Mouse (Mus musculus) hindbrain, embryonic 16.5 days (tissue): ENCODE measurements around the gene Apod. TPM values are rescaled to one million over a fixed set of nuclear protein-coding genes. Genes with fewer than 3 reads are reported as not detected.

Source experiments
- ATAC-seq: fragments of 200-750 bp; cut with Nextera tagmentation; 2 replicates; pipeline ENCODE4 v1.8.0; 2017; ENCODE audit warnings: moderate TSS enrichment, moderate library complexity
- H3K27ac ChIP-seq: fragments of 300-500 bp; sonication (generic); 2 replicates; pipeline ENCODE4 v1.5.1; 2014; ENCODE audit warnings: low read depth, mild to moderate bottlenecking, control low read depth, low read length, moderate library complexity
- H3K27me3 ChIP-seq: fragments of 300-500 bp; sonication (generic); replicated peaks from 2 replicates; pipeline ENCODE4 v1.6.1; 2014; ENCODE audit warnings: low read length; ENCODE audit not compliant: control insufficient read depth, insufficient read depth
- H3K36me3 ChIP-seq: fragments of 300-500 bp; sonication (generic); 2 replicates; pipeline ENCODE4 v1.6.1; 2014; ENCODE audit warnings: mild to moderate bottlenecking, low read length, moderate library complexity, mixed read lengths; ENCODE audit not compliant: control insufficient read depth, insufficient read depth
- H3K4me1 ChIP-seq: fragments of 300-500 bp; sonication (generic); 2 replicates; pipeline ENCODE4 v1.6.1; 2014; ENCODE audit warnings: low read depth, low read length; ENCODE audit not compliant: control insufficient read depth, insufficient read depth
- H3K4me2 ChIP-seq: fragments of 300-500 bp; sonication (generic); 2 replicates; pipeline ENCODE4 v1.6.1; 2014; ENCODE audit warnings: mild to moderate bottlenecking, low read length, control low read depth, moderate library complexity
- H3K4me3 ChIP-seq: fragments of 300-500 bp; sonication (generic); 2 replicates; pipeline ENCODE4 v1.5.1; 2014; ENCODE audit warnings: mild to moderate bottlenecking, low read length, control low read depth, moderate library complexity
- H3K9ac ChIP-seq: fragments of 300-500 bp; sonication (generic); 2 replicates; pipeline ENCODE4 v1.6.1; 2014; ENCODE audit warnings: low read depth, mild to moderate bottlenecking, control low read depth, low read length, moderate library complexity
- H3K9me3 ChIP-seq: fragments of 300-500 bp; sonication (generic); 2 replicates; pipeline ENCODE4 v1.6.1; 2014; ENCODE audit warnings: mild to moderate bottlenecking, low read length, moderate library complexity; ENCODE audit not compliant: control insufficient read depth
- WGBS: fragments of 180-500 bp; shearing (Covaris S2); extraction: QIAGEN DNeasy Blood & Tissue Kit; methylation state at CpG from one replicate; pipeline ENCODE4 v1.1.7; 2014; 5-methylcytosine and 5-hydroxymethylcytosine counted together
- polyA plus RNA-seq: library from polyadenylated mRNA; unstranded; fragments of >200 nt; fragmentation: Nextera tagmentation; extraction: Ambion mirVana; gene quantifications from 2 replicates; pipeline ENCODE4 v1.2.1, GENCODE M21; 2015

Apod gene
- polyA plus RNA-seq, 1 experiment from 2014 or later: 120 TPM

DNA sequence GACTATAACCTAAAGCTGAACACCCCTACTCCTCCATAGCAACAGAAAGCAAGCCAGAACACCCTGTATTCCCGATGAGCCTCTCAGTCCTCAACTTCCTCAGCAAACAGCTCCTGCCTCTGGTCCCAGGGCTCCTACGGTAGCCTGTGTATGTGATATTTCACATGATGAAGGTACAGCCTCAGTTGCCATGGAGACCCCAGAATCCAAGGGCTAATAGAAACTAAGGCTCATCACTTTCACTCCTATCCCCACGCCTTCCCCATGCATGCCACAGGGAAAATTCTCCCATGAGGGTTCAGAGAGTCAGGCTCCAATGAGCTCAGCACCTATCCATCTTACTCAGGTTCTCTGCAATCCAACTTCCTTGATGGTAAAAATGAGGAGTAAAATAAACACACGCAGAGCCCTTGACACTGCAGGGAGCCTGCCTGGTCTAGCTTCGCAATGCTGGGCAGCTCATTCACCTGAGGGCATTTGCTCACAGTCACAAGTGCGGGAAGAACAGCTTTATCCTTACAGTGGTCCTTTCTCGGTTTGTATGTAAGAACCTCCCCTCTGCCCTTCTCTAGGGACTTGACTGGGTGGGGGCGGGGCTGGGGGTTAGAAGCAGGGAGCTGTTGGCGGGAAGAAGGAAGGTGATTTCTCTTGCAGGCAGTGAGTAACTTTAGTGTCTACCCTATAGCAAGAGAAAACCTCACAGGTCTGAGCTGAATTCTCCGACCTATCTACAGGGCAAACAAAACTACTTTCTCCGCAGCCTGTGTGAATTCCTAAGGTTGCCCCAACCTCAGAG lies 15.2 kb downstream of the Apod start:
- peak; percentile 75 for ATAC-seq
- H3K27me3 ChIP-seq: no peaks in the 10 kb centered on the region
- peaks cover 11% of the 10 kb centered on the region for H3K4me1 ChIP-seq
- no peaks in the 10 kb centered on the region for H3K36me3 ChIP-seq
- H3K4me2 ChIP-seq: 0 out of 2 replicates have a peak overlapping the region, but pooled peaks have one; percentile 20
- H3K9ac ChIP-seq: peak overlapping the region; percentile 27; the same call in 1 of the 2 replicates
- no peak overlapping the region for H3K4me3 ChIP-seq
- WGBS: 30% methylated on average over 11 of the region's 11 CpGs
- no peaks in the 10 kb centered on the region for H3K9me3 ChIP-seq
- H3K27ac ChIP-seq: peak overlapping the region; percentile 34; the same call in 1 of the 2 replicates

DNA sequence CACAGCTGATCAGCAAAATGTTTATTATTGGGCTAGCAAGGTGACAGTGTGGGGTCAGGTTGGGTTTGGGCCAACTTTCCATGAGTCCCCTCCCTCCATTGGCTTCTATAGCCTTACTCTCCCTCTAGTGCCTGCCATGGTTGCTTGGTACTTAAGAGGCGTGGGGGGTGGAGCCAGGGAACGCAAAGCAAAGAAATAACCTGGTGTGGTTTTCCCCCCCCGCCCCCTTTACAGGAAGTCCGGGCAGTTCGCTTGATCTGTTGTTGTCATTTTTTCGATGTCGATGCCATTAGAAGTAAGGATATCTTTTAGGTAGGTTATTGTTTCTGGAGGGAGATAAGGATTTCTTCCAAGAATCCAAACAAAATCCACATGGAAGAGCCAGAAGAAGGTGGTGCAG lies 17.5 kb downstream of the Apod start:
- H3K4me2 ChIP-seq: no peak overlapping the region
- no peaks in the 10 kb centered on the region for H3K27me3 ChIP-seq
- H3K9me3 ChIP-seq: no peaks in the 10 kb centered on the region
- no peak overlapping the region for H3K9ac ChIP-seq
- ATAC-seq: no peak
- H3K4me1 ChIP-seq: peaks cover 11% of the 10 kb centered on the region
- no peak overlapping the region for H3K4me3 ChIP-seq
- 93% methylated on average over 7 of the region's 7 CpGs for WGBS
- H3K27ac ChIP-seq: no peak overlapping the region
- H3K36me3 ChIP-seq: no peaks in the 10 kb centered on the region

DNA sequence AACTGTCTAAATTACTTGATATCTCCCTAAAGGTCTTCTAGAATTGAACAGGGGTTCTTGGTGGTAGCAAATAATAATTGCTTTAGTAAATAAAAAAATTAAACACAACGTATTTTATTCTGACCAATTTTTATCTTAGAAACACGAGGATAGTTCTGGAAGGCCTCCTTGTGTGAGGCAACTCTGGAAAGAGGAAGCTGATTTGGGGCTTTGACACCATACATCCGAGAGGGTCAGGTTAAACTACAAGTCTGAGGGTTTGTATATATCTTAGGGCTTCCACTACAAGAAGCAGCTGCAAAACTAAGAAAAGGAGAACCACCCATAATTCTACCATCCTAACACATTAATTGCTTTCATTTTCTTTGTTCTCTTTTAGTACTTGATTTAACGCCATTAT lies 20.8 kb downstream of the Apod start:
- no peak for ATAC-seq
- no peak overlapping the region for H3K4me2 ChIP-seq
- no peaks in the 10 kb centered on the region for H3K36me3 ChIP-seq
- H3K27ac ChIP-seq: no peak overlapping the region
- H3K9ac ChIP-seq: no peak overlapping the region
- no peak overlapping the region for H3K4me3 ChIP-seq
- no peaks in the 10 kb centered on the region for H3K4me1 ChIP-seq
- 81% methylated on average over 4 of the region's 4 CpGs for whole genome bisulfite sequencing
- H3K9me3 ChIP-seq: no peaks in the 10 kb centered on the region
- no peaks in the 10 kb centered on the region for H3K27me3 ChIP-seq

DNA sequence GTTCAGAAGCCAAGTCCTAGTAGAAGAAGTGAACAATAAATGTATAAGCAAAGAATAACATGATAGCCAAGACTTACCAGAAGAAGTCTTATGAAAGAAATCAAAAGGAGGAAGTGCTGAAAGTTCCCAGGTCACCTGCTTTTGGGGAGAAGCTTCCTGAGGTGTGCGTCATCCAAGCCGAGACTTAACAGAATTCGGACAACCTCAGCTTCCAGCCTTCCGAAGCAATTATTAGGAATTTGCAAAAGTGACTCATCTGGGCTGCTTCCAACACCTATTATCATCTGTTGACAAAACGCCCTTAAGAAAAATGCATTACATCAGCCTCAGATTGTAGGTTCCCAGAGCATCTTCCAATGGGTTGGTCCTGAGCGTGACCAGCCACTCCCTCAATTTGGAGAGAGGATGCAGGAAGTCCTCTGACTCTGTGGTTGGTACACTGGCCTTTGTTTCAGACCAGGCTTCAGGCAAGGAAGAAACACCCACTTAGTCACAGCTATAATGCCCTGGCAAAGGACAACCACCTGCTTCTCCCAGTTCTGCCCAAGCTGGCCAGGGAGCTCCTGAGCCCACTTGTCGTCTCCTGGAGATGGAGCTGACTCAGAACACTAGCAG lies 23.8 kb downstream of the Apod start:
- Histone ChIP-seq H3K36me3 (no peaks in the 10 kb centered on the region), H3K4me2 (no peak overlapping the region), H3K9me3 (no peaks in the 10 kb centered on the region), H3K9ac (no peak overlapping the region), H3K27me3 (no peaks in the 10 kb centered on the region), H3K4me1 (no peaks in the 10 kb centered on the region), H3K27ac (no peak overlapping the region), H3K4me3 (no peak overlapping the region)
- no peak for ATAC-seq
- 83% methylated on average over 7 of the region's 7 CpGs for WGBS

DNA sequence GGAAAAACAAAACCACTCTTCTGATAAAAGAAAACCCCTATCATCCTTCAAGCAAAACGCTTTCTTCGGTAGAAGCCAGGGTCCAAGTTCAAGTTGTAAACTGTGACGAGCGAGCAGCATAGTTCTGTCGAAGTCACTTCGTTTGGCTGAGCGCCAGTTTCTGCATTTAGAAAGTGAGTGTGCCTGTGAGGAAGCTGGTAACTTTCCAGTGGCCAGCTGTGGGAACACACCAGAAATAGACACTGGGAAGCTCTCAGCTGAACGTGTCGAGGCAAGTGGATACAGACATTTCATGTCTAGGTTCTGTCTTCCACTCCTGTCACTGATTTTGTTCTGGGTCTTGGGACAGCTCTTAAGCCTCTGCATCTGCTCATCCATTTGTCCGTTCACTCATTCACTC lies 24.3 kb downstream of the Apod start:
- H3K4me2 ChIP-seq: no peak overlapping the region
- H3K27ac ChIP-seq: no peak overlapping the region
- no peaks in the 10 kb centered on the region for H3K9me3 ChIP-seq
- 56% methylated on average over 10 of the region's 10 CpGs for WGBS
- no peaks in the 10 kb centered on the region for H3K4me1 ChIP-seq
- H3K9ac ChIP-seq: no peak overlapping the region
- H3K36me3 ChIP-seq: no peaks in the 10 kb centered on the region
- H3K4me3 ChIP-seq: no peak overlapping the region
- ATAC-seq: no peak
- H3K27me3 ChIP-seq: no peaks in the 10 kb centered on the region

DNA sequence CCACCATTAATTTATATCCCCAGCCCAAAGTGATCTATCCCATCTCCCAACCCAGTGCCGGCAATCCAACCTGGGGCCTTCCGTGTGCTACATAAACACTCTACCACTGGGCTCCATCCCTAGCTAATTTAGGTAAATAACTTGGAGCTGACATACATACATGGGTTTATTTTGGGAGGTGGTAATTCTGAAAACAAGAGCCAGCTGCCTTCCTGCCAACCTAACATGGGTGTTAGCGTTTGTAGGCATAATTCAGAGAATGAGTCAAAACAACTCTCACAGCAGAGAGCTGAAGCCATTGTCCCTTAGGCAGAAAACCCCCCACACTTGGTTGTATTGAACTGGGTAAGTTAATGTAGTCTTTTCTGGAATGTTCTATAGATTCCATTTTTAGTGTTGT lies 26.9 kb downstream of the Apod start:
- no peak overlapping the region for H3K4me3 ChIP-seq
- no peak overlapping the region for H3K9ac ChIP-seq
- 86% methylated on average over 3 of the region's 3 CpGs for WGBS
- H3K9me3 ChIP-seq: no peaks in the 10 kb centered on the region
- H3K4me1 ChIP-seq: no peaks in the 10 kb centered on the region
- H3K27me3 ChIP-seq: no peaks in the 10 kb centered on the region
- no peak overlapping the region for H3K4me2 ChIP-seq
- no peaks in the 10 kb centered on the region for H3K36me3 ChIP-seq
- no peak for ATAC-seq
- H3K27ac ChIP-seq: no peak overlapping the region

DNA sequence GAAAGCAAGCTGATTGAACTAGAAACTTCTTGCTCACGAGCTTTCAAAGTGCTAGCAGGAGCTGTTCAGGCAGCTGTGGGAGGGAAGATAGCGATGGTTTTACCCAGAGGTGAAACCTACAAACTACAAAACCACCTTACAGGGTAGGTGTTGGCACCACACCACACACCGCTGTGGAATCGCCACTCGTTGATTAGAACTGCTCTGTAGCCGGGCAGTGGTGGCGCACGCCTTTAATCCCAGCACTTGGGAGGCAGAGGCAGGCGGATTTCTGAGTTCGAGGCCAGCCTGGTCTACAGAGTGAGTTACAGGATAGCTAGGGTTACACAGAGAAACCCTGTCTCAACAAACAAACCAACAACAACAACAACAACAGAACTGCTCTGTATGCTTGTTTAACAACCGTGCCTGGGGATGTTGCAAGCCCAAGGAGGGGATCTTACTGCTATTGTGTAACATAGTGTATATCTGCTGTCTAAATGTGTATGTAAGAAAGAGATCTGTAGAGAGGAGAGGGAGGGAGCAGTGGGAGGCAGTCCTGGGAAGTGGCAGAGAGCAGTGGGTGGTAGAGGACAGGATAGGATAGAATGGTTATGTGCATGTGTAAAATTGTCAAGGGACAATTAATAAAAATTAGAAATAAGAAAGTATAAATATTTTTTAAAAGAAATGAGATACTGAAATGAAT lies 27.7 kb downstream of the Apod start:
- no peak overlapping the region for H3K4me3 ChIP-seq
- H3K4me1 ChIP-seq: no peaks in the 10 kb centered on the region
- no peak overlapping the region for H3K4me2 ChIP-seq
- no peak overlapping the region for H3K27ac ChIP-seq
- WGBS: 92% methylated on average over 11 of the region's 11 CpGs
- H3K27me3 ChIP-seq: no peaks in the 10 kb centered on the region
- no peak for ATAC-seq
- H3K9me3 ChIP-seq: no peaks in the 10 kb centered on the region
- H3K9ac ChIP-seq: no peak overlapping the region
- no peaks in the 10 kb centered on the region for H3K36me3 ChIP-seq

DNA sequence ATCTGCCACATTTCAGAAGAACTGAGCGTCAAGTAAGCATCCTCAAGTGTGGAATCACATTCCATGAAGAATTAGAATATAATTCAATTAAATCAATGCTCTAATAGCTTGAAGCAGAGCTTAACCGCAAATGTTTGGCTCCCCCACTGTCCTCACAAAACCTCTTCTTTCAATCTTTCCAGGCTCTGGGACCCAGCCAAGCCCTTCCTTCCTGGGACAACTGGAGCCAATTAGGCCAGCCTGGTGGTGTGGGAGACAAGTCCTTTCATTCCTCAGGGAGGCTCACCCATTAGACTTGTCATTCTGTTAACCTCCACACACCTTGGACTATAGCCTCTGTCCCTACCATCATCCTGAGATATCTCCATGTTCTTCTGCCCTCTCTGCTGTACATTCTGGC lies 32.6 kb downstream of the Apod start:
- ATAC-seq: no peak
- WGBS: 83% methylated on average over 2 of the region's 2 CpGs
- Histone ChIP-seq H3K4me3 (no peak overlapping the region), H3K4me1 (no peaks in the 10 kb centered on the region), H3K9ac (no peak overlapping the region), H3K4me2 (no peak overlapping the region), H3K27ac (no peak overlapping the region), H3K27me3 (no peaks in the 10 kb centered on the region), H3K36me3 (no peaks in the 10 kb centered on the region), H3K9me3 (no peaks in the 10 kb centered on the region)

DNA sequence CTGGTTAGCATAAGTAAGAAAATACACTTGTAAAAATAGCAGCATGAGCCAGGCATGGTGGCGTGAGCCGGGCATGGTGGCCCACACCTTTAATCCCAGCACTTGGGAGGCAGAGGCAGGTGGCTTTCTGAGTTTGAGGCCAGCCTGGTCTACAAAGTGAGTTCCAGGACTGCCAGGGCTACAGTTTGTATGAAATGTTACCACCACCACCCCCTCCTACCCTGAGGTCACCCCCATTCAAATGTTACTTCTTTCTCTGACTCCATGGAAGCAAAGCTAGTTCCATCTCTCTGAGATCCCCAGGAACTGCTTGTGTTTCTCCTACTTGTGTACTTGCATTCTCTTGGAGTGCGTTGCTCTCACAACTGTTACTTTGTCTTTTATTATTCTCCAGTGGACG lies 34.4 kb downstream of the Apod start:
- H3K4me1 ChIP-seq: no peaks in the 10 kb centered on the region
- no peak overlapping the region for H3K4me2 ChIP-seq
- H3K27ac ChIP-seq: no peak overlapping the region
- WGBS: 87% methylated on average over 4 of the region's 4 CpGs
- no peaks in the 10 kb centered on the region for H3K27me3 ChIP-seq
- H3K9me3 ChIP-seq: no peaks in the 10 kb centered on the region
- no peak for ATAC-seq
- no peak overlapping the region for H3K9ac ChIP-seq
- no peak overlapping the region for H3K4me3 ChIP-seq
- H3K36me3 ChIP-seq: no peaks in the 10 kb centered on the region
